Mouse (Mus musculus): ENCODE measurements around the gene Tm7sf2. TPM values are rescaled to one million over a fixed set of nuclear protein-coding genes. Genes with fewer than 3 reads are reported as not detected.

The Tm7sf2 gene
- 19.1 and 28.0 TPM in 2 replicates for polyA plus RNA-seq (2021; fragmentation: Nextera tagmentation)
- long read RNA-seq, experiment 1, transcript Tm7sf2-201 (10 exons, 1,471 nt), result major isoform, 43 of 70 reads
- long read RNA-seq, experiment 1, partial matches to known transcripts, result 10 of 70 reads
- long read RNA-seq, experiment 1, other reads (novel, unspliced or antisense), result 16 of 70 reads
- long read RNA-seq, experiment 2, transcript Tm7sf2-201 (10 exons, 1,471 nt), result major isoform, 7 of 16 reads
- long read RNA-seq, experiment 2, partial matches to known transcripts, result 5 of 16 reads
- long read RNA-seq, experiment 2, other reads (novel, unspliced or antisense), result 3 of 16 reads

DNA sequence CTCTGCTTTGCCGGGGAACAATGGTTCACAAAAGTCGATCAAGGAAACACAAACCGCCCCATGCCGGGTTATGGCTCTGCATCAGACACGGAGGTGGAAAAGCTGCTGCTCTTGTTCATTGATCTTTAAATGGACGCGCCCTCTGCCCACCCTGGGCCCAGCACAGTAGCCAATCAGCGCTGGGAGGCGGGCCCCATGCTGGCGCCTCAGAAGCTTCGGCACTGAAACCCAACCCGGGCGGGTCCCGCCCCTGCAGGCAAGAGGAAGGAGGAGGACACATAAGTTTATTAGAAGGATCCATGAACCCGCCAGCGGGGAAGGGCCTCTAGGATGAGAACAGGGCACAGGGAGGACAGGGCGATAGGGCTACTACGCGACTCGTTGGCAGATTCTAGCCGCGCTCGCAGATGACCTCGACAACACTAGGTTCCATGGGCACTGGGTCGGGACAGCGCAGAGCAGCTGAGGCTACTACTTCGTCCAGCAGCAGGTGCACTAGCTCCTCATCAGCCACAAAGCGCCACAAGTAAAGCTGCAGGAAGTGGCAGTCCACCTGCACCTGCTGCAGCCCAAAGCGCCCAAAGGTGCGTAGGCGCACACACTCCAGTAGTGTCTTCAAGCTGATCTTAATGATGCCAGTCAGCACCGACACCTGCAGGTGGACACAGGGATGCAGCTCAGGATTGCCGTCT lies at the start of gene Tm7sf2:
TSS of gene Tm7sf2 (minus strand) at position 650 of the 692 bp plus-strand sequence.

GRCm38 (mm10) chr19:6105586-6105985 lies 37.4 kb upstream of the Tm7sf2 start, which contains the start of gene Naaladl1:
TSS of gene Naaladl1 (plus strand) at chr19:6105782.

GRCm38 (mm10) chr19:6094119-6094518 lies 25.9 kb upstream of the Tm7sf2 start, which contains the start of gene AC131692.1:
TSS of gene AC131692.1 (plus strand) at chr19:6094419.

DNA sequence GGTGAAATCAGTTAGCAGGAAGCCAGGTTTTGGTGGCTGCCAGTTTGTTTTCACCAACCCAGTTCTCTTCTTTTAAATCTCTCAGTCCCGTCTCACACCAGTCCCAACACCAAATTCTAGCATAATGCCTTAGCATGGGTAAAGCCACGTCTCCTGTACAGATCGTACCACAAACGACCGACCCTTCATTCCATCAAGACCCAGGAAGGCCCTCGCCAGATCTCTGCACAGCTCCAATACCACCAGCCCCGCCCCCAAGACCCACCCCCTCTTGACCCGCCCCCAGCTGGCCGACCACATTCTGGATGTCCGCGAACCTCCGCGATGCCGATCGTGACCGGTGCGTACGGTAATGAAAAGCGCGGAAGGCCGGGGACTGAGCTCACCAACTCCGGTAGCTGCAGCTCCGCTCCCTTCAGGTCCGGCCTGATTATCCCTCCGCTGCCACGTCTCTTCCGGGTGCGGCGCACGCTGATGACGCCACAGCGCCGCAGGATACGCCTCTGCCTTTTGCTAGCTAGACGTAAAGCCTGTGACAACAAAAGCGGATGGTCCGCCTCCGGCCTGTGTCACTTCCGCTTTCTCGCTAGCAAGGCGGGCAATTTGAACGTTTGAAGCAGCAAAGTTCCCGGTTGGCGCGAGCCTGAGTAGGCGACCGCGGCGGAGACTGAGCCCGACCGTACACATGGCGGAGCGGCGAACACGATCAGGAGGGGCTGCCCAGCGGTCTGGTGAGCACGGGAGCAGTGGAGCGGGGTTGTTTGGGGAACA lies 16.5 kb upstream of the Tm7sf2 start, which contains the start of the genes Zfpl1 and Cdca5:
TSS of gene Zfpl1 (minus strand) at position 479 of the 771 bp plus-strand sequence.
TSS of gene Cdca5 (plus strand) at position 506 of the 771 bp plus-strand sequence.

DNA sequence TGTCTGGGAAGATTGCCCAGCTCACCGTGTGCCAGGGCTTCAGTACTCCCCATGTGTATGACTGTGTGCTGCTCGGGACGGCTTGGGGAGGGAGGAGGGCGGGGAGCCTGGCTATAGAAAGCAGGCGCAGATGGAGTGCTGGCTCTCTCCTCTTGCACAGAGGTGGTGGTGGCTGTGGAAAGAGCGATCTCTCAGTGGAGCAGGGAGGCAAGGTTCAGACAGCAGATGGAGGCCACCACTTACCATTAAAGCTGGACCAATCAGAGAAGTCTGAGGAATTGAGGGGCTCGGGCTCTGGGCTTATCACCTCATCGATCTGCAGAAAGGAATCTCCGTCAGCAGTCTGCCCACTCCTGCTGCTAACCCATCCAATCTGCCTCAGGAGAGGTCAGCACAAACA lies 14.0 kb upstream of the Tm7sf2 start, which contains the start of gene Gm28374:
TSS of gene Gm28374 (minus strand) at position 101 of the 400 bp plus-strand sequence.

GRCm38 (mm10) chr19:6079983-6080480 lies 11.9 kb upstream of the Tm7sf2 start, which contains the start of gene Tmem262:
TSS of gene Tmem262 (plus strand) at chr19:6080033.

GRCm38 (mm10) chr19:6076564-6077393 lies 8.6 kb upstream of the Tm7sf2 start, which contains the start of gene Vps51:
TSS of gene Vps51 (minus strand) at chr19:6077231.

DNA sequence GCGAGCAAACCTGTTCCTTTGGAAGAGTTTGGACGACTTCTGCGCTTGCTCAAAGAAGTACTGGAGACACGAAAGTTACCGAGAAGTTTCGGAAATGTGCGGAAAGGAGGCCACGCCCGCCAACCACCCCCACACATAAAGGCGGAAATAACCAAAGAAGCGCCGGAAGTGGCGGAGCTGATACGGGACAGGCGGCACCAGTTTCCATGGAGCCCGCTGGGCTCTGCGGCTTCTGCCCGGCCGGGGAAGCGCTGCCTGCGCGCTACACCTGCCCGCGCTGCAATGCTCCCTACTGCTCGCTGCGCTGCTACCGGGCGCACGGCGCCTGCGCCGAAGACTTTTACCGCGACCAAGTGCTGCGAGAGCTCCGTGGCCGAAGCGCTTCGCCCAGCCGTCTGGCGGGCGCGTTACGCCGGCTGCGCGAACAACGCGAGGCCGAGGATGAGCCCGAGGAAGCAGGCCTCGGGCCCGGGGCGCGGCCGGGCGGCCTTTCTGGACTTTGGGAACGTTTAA lies 7.1 kb downstream of the Tm7sf2 start, which contains the start of gene Znhit2:
TSS of gene Znhit2 (plus strand) at position 172 of the 513 bp plus-strand sequence.

GRCm38 (mm10) chr19:6057313-6058096 lies 10.7 kb downstream of the Tm7sf2 start, which contains the start of the genes Mrpl49 and Fau:
TSS of gene Mrpl49 (minus strand) at chr19:6057785.
TSS of gene Fau (plus strand) at chr19:6057844.

DNA sequence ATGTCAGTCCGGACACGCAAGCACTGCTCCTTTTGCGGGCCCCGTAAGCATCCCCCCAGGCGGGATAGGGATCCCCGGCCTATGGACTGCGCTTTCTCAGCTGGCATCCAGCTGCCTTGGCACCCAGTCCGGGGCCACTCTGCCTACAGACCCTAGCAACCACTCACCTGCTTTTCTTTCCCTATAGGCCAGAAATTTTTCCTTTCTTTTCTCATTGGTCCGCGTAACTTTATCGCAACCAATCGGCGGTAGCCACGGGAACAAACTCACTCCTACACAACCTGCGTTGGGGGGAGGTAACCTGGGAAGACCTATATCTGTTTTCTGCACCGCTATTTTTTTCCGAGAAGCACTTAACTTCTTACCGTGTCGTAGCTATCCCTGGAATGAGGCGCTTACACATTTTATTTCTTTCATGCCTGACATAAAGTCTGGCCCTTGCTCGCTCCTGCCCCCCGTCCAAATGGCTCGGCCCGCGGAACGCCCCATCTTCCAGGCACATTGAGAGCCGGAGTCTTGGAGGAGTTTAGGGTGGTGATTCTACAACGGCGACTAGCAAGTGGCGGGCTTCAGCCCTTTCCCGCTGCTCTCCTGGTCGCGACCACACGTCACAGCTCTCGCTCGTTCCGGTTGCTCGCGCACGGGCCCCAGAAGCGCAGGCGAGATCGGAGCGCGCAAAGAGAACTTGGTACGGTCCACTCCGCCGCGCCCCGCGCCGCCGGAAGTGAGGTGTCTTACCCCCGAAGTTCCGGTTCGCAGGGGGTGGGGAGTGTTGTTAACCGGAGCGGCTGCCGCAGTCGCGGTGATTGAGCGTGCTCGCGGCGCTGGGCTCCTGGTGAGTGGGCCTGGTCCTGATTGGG lies 21.6 kb downstream of the Tm7sf2 start, which contains the start of gene Syvn1:
TSS of gene Syvn1 (plus strand) at position 283 of the 860 bp plus-strand sequence.

DNA sequence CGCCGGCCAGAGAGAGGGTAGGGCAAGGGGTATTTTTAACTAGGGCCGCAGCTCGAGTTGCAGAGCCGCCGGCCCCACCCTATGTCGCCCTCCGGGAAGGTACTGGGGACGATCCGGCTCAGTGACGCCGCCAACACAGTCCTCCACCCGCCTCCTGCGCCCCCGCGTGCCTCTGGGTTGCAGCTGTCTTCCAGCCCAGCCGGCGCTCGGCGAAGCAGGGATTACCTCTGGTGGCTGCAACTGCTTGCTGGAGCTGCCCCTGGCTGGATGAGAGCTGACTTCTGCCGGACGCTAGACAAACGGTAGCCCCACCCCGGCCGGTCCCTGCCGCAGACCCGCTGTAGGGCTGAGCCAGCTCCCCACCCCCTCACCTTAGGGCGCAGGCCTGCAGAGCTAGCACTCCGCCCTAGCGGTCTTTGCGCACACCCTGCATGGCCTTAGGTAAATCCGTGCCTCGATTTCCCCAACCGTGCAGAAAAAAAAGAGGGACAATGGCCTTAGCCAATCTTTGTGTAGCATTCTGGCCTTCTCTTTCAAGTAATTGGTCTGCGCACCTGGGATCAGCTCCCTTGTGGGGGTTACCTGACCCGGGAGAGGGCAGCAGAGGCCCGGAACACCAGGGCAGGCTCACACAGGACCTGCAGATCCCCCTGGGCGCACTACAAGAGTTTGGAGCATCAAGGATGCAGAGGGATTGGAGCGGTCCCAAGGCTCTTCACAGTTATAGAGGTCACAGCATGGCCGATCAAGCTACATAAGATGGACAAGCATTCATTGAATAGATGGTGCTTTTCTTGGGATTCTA lies 52.5 kb downstream of the Tm7sf2 start, which contains the start of gene Capn1:
TSS of gene Capn1 (minus strand) at position 387 of the 805 bp plus-strand sequence.

Other genes with a start within 250 kb of the Tm7sf2 start
- 12.0 and 15.6 TPM in 2 replicates for gene Frmd8, start 193.1 kb downstream of the Tm7sf2 start, polyA plus RNA-seq (2021; fragmentation: Nextera tagmentation)
- gene Slc25a45, start 190.6 kb downstream of the Tm7sf2 start, polyA plus RNA-seq (2021; fragmentation: Nextera tagmentation), result 1.4 and 1.8 TPM in 2 replicates
- gene Tigd3, start 174.2 kb downstream of the Tm7sf2 start, polyA plus RNA-seq (2021; fragmentation: Nextera tagmentation), result 1.1 and 1.3 TPM in 2 replicates
- gene Dpf2, start 155.4 kb downstream of the Tm7sf2 start, polyA plus RNA-seq (2021; fragmentation: Nextera tagmentation), result 31.6 and 39.7 TPM in 2 replicates
- 10.3 and 11.5 TPM in 2 replicates for gene Cdc42ep2, start 143.6 kb downstream of the Tm7sf2 start, polyA plus RNA-seq (2021; fragmentation: Nextera tagmentation)
- 1.9 and 3.1 TPM in 2 replicates for gene Pola2, start 104.2 kb downstream of the Tm7sf2 start, polyA plus RNA-seq (2021; fragmentation: Nextera tagmentation)
- not detected in 2 replicates for gene Slc22a20, start 82.2 kb downstream of the Tm7sf2 start, polyA plus RNA-seq (2021; fragmentation: Nextera tagmentation)
- gene Capn1, start 52.5 kb downstream of the Tm7sf2 start, polyA plus RNA-seq (2021; fragmentation: Nextera tagmentation), result 1.5 and 7.2 TPM in 2 replicates
- 28.4 and 36.3 TPM in 2 replicates for gene Syvn1, start 21.8 kb downstream of the Tm7sf2 start, polyA plus RNA-seq (2021; fragmentation: Nextera tagmentation)
- gene Mrpl49, start 10.6 kb downstream of the Tm7sf2 start, polyA plus RNA-seq (2021; fragmentation: Nextera tagmentation), result 48.7 and 64.5 TPM in 2 replicates
- 3,354 and 3,515 TPM in 2 replicates for gene Fau, start 10.5 kb downstream of the Tm7sf2 start, polyA plus RNA-seq (2021; fragmentation: Nextera tagmentation)
- 65.8 and 70.2 TPM in 2 replicates for gene Znhit2, start 7.2 kb downstream of the Tm7sf2 start, polyA plus RNA-seq (2021; fragmentation: Nextera tagmentation)
- gene Vps51, start 8.9 kb upstream of the Tm7sf2 start, polyA plus RNA-seq (2021; fragmentation: Nextera tagmentation), result 66.0 and 72.3 TPM in 2 replicates
- gene Tmem262, start 11.7 kb upstream of the Tm7sf2 start, polyA plus RNA-seq (2021; fragmentation: Nextera tagmentation), result not detected in 2 replicates
- gene Gm28374, start 13.9 kb upstream of the Tm7sf2 start, polyA plus RNA-seq (2021; fragmentation: Nextera tagmentation), result 0.30 and 0.31 TPM in 2 replicates
- 55.1 and 67.5 TPM in 2 replicates for gene Zfpl1, start 16.6 kb upstream of the Tm7sf2 start, polyA plus RNA-seq (2021; fragmentation: Nextera tagmentation)
- gene Cdca5, start 16.6 kb upstream of the Tm7sf2 start, polyA plus RNA-seq (2021; fragmentation: Nextera tagmentation), result 0.08 and 0.12 TPM in 2 replicates
- gene AC131692.1, start 26.0 kb upstream of the Tm7sf2 start, polyA plus RNA-seq (2021; fragmentation: Nextera tagmentation), result not detected in 2 replicates
- 0.07 and 0.18 TPM in 2 replicates for gene Naaladl1, start 37.4 kb upstream of the Tm7sf2 start, polyA plus RNA-seq (2021; fragmentation: Nextera tagmentation)
- 48.7 and 63.2 TPM in 2 replicates for gene Sac3d1, start 50.3 kb upstream of the Tm7sf2 start, polyA plus RNA-seq (2021; fragmentation: Nextera tagmentation)
- gene Snx15, start 59.9 kb upstream of the Tm7sf2 start, polyA plus RNA-seq (2021; fragmentation: Nextera tagmentation), result 63.9 and 70.7 TPM in 2 replicates
- gene Batf2, start 72.6 kb upstream of the Tm7sf2 start, polyA plus RNA-seq (2021; fragmentation: Nextera tagmentation), result 0.19 TPM in 1 of 2 replicates, not detected in the other
- gene Arl2, start 73.2 kb upstream of the Tm7sf2 start, polyA plus RNA-seq (2021; fragmentation: Nextera tagmentation), result 175 and 184 TPM in 2 replicates
- gene Majin, start 116.0 kb upstream of the Tm7sf2 start, polyA plus RNA-seq (2021; fragmentation: Nextera tagmentation), result not detected in 2 replicates
- not detected in 2 replicates for gene Gpha2, start 158.0 kb upstream of the Tm7sf2 start, polyA plus RNA-seq (2021; fragmentation: Nextera tagmentation)
- gene Ppp2r5b, start 167.5 kb upstream of the Tm7sf2 start, polyA plus RNA-seq (2021; fragmentation: Nextera tagmentation), result 32.1 and 73.3 TPM in 2 replicates
- gene Atg2a, start 173.3 kb upstream of the Tm7sf2 start, polyA plus RNA-seq (2021; fragmentation: Nextera tagmentation), result 6.0 and 7.8 TPM in 2 replicates
- gene Ehd1, start 208.4 kb upstream of the Tm7sf2 start, polyA plus RNA-seq (2021; fragmentation: Nextera tagmentation), result 17.3 and 24.9 TPM in 2 replicates
- 0.04 and 0.33 TPM in 2 replicates for gene Cdc42bpg, start 238.1 kb upstream of the Tm7sf2 start, polyA plus RNA-seq (2021; fragmentation: Nextera tagmentation)

All from left cerebral cortex, adult 6 months (tissue).